Mouse (Mus musculus): ENCODE measurements around the gene Vps52. TPM values are rescaled to one million over a fixed set of nuclear protein-coding genes. Genes with fewer than 3 reads are reported as not detected.

The Vps52 gene
- total RNA-seq, 2 experiments from 2014 or later = 38.1 to 40.1 TPM

GRCm38 (mm10) chr17:33920282-33921097 is 35.1 kb upstream of the Vps52 start:
- peak; percentile 89 for DNase-seq

GRCm38 (mm10) chr17:33921361-33921760 is 34.3 kb upstream of the Vps52 start:
- DNase-seq = no peak

GRCm38 (mm10) chr17:33924577-33925283 is 30.9 kb upstream of the Vps52 start:
- peak; percentile 65 for DNase-seq

- DNase-seq = no peak
Observed at GRCm38 (mm10) chr17:33925406-33926116, 30.1 kb upstream of the Vps52 start.

- DNase-seq = no peak
Observed at GRCm38 (mm10) chr17:33926207-33926932, 29.2 kb upstream of the Vps52 start.

GRCm38 (mm10) chr17:33928251-33928947 is 27.2 kb upstream of the Vps52 start:
- DNase-seq = no peak

- peak; percentile 97 for DNase-seq
Observed at GRCm38 (mm10) chr17:33929371-33930279, 26.0 kb upstream of the Vps52 start, which contains the start of gene Rgl2. TSS of gene Rgl2 (plus strand) at chr17:33929543.

- DNase-seq = peak; percentile 51
Observed at GRCm38 (mm10) chr17:33930280-33931158, 25.1 kb upstream of the Vps52 start.

GRCm38 (mm10) chr17:33931159-33931866 is 24.3 kb upstream of the Vps52 start:
- DNase-seq = no peak

- DNase-seq = no peak
Observed at GRCm38 (mm10) chr17:33931947-33932346, 23.7 kb upstream of the Vps52 start.

- no peak for DNase-seq
Observed at GRCm38 (mm10) chr17:33932448-33932847, 23.2 kb upstream of the Vps52 start.

- DNase-seq = no peak
Observed at GRCm38 (mm10) chr17:33932970-33933369, 22.6 kb upstream of the Vps52 start.

GRCm38 (mm10) chr17:33935422-33936055 is 20.1 kb upstream of the Vps52 start:
- no peak for DNase-seq

GRCm38 (mm10) chr17:33936993-33937392 is 18.6 kb upstream of the Vps52 start:
- DNase-seq = no peak

- DNase-seq = no peak
Observed at GRCm38 (mm10) chr17:33938783-33939182, 16.8 kb upstream of the Vps52 start.

- peak; percentile 90 for DNase-seq
Observed at GRCm38 (mm10) chr17:33940206-33940805, 15.3 kb upstream of the Vps52 start, which contains the start of the genes Pfdn6 and Wdr46. TSS of gene Pfdn6 (minus strand) at chr17:33940343. TSS of gene Wdr46 (plus strand) at chr17:33940660.

GRCm38 (mm10) chr17:33940981-33941380 is 14.6 kb upstream of the Vps52 start:
- DNase-seq = no peak

GRCm38 (mm10) chr17:33941381-33941780 is 14.2 kb upstream of the Vps52 start:
- no peak for DNase-seq

Data from heart, postnatal 4 days (tissue).